Mouse (Mus musculus): ENCODE results near the gene Fndc11. TPM values are rescaled to one million over a fixed set of nuclear protein-coding genes. Genes with fewer than 3 reads are reported as not detected.

Fndc11 gene
- polyA plus RNA-seq, 1 experiment, result not detected

DNA sequence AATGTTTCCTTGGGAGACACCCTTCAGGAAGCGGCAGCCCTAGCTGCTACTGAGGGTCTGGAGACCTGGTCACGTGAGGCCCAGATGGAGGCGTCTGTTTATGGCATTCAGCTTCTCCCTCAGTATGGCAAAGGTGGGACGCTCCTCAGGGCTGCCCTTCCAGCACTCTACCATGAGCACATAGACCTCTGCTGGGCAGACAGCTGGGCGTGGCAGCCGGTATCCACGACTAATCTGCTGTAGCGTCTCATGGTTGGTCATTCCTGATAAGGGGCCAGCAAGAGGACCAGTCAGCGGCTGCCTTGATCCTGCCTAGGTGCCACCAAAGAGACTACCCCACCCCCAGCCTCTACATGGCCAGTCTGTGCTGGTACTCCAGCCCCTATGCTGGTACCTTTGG, 13.7 kb upstream of the Fndc11 start:
- TF ChIP-seq POLR2A (IDR thresholded peaks at IDR 0.05; ENCODE audit: insufficient read depth, low read depth, low read length) (no peak), CTCF (IDR thresholded peaks at IDR 0.05; ENCODE audit: insufficient read depth, low read depth, low read length) (no peak)
- Histone ChIP-seq H3K4me3 (ENCODE audit: insufficient read depth, low read depth, low read length) (no peak overlapping the region), H3K27ac (ENCODE audit: insufficient read depth, low read depth, low read length) (no peak overlapping the region), H3K4me1 (ENCODE audit: control insufficient read depth, insufficient read depth, low read length) (no peaks in the 10 kb centered on the region)
- WGBS, result 84% methylated on average over 9 of the region's 9 CpGs

DNA sequence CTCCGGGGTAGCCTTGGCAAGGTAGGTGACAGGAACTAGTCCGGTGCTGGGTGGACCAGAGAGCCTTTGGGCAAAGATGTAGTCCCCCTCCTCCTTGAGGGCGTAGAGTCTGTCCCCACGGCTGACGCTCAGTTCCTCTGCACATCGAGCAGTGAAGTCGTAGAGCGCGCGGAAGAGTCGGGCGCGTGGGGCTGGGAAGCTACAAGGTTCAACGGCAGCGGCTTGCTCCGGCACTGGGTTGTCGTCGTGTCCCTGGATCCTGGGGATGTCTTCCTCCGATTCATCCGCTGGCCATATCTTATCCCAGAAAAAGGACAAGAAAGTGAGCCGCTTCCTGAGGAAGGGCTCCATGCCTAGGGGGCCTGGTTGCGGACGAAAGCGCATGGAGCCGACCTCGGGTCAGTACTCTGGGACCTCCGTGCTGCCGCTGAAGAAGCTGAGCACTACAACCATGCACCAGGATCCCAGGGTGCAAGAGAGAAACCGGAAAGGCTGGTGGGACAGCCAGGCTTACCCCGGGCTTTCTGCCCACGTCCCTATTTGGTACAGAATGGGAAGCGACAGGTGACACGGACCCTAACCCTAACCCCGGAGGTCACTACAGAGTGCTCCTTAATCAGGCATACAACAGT, 7.3 kb upstream of the Fndc11 start:
- H3K4me1 ChIP-seq (ENCODE audit: control insufficient read depth, insufficient read depth, low read length), result peaks cover 13% of the 10 kb centered on the region
- WGBS, result 5% methylated on average over 34 of the region's 34 CpGs
- H3K4me3 ChIP-seq (ENCODE audit: insufficient read depth, low read depth, low read length), result peak overlapping the region; percentile 23; the same call in 1 of the 2 replicates
- TF ChIP-seq POLR2A (IDR thresholded peaks at IDR 0.05; ENCODE audit: insufficient read depth, low read depth, low read length), result no peak
- no peak for TF ChIP-seq CTCF (IDR thresholded peaks at IDR 0.05; ENCODE audit: insufficient read depth, low read depth, low read length)
- H3K27ac ChIP-seq (ENCODE audit: insufficient read depth, low read depth, low read length), result no peak overlapping the region

DNA sequence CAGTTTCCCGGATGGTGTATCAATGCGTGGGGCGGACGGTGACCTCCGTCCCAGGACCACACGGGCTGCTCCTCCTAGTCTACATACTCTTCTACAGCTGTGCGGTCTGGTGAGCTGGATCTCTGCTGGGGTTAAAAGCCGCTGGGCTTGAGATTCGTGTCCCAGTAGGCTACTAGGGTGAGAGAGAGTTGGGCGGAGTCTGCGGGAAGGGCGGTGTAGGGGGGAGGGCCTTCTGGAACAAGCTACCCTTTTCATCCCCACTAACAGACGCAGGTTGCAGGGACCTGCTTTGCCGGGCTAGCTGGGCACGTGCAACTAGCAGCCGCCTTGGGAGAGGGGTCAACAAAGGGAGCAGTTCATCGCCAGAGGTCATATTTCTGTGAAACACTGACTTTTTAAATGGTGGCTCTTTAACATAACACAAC, 6.8 kb upstream of the Fndc11 start, which contains the start of gene Srms:
Srms (minus strand) TSS at position 165 of the 425 bp plus-strand sequence.
- H3K27ac ChIP-seq (ENCODE audit: insufficient read depth, low read depth, low read length), result no peak within 1 kb of the TSS
- peak within 1 kb of the TSS; percentile 23; the same call in 1 of the 2 replicates for H3K4me3 ChIP-seq (ENCODE audit: insufficient read depth, low read depth, low read length)
- no peak for TF ChIP-seq CTCF (IDR thresholded peaks at IDR 0.05; ENCODE audit: insufficient read depth, low read depth, low read length)
- TF ChIP-seq POLR2A (IDR thresholded peaks at IDR 0.05; ENCODE audit: insufficient read depth, low read depth, low read length), result no peak
- 7% methylated on average over 17 of the region's 17 CpGs for WGBS
- H3K4me1 ChIP-seq (ENCODE audit: control insufficient read depth, insufficient read depth, low read length), result peaks cover 13% of the 10 kb centered on the region

DNA sequence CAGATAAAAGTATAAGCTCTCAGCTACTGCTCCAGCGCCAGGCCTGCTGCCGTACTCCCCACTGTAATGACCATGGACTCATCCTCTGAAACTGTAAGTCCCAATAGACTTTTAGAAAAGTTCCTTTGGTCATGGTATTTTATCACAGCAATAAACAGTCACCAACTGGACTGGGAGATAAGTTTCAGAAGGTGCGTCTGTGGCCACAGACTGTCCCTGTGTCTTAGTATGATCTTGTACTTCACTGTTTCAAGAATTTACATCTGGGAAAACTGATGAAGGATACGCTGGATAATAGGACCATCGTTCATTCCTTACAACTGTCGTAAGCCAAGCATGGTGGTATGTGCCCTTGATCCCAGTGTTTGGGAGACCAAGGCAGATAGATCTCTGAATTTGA, 3.8 kb upstream of the Fndc11 start:
- H3K27ac ChIP-seq (ENCODE audit: insufficient read depth, low read depth, low read length), result no peak overlapping the region
- no peak overlapping the region for H3K4me3 ChIP-seq (ENCODE audit: insufficient read depth, low read depth, low read length)
- H3K4me1 ChIP-seq (ENCODE audit: control insufficient read depth, insufficient read depth, low read length), result peaks cover 21% of the 10 kb centered on the region
- WGBS, result 97% methylated on average over 6 of the region's 6 CpGs
- TF ChIP-seq CTCF (IDR thresholded peaks at IDR 0.05; ENCODE audit: insufficient read depth, low read depth, low read length) (no peak), POLR2A (IDR thresholded peaks at IDR 0.05; ENCODE audit: insufficient read depth, low read depth, low read length) (no peak)

DNA sequence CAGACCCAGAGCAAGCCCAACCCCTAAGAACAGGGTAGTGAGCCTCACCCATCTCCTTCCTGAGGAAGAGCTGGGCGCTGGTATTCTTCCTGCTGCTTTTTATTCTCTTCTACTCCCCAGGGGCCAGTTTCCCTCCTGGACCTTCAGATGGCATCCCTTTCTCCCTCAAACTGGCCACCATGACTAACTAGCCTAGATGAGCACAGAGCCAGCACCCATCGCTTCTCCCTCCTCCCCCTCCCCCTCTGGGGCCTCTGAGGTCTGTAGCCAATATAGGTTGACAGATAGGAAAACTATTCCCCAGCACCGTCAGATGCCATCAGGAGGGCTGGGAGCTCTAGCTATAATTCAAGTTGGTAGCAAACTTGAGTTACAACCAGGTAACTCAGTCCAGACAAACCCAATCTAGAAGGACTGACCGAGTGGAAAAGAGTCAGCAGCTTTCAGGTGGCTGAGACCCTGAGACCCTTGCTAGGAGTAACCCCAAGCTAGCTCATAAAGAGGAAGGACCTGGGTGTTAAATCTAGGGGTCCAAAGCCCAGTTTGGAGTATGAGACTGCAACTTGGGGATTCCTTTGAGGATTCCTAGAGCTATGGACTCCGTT, 830 bp upstream of the Fndc11 start:
- WGBS, result 81% methylated on average over 5 of the region's 5 CpGs
- no peak overlapping the region for H3K27ac ChIP-seq (ENCODE audit: insufficient read depth, low read depth, low read length)

DNA sequence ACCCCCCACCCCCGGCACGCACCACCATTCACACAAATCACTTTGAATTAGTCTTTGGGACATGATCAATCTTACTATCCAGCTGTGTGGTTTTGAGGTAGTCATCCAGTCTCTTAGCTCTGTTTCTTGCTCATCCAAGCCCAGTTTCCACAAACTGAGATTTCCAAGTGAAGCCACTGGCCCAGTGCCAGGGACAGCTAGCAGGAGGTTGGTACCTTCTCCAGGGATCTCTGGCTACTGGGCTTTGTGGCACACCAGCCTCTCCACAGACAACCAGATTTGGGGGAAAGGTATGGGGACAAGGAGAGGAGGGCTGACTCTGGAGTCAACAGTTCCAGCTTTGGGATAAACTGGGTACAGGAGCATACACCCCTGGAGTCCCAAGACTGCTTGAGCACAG, 548 bp downstream of the Fndc11 start:
- H3K4me1 ChIP-seq (ENCODE audit: control insufficient read depth, insufficient read depth, low read length), result peaks cover 9% of the 10 kb centered on the region
- 44% methylated on average over 2 of the region's 2 CpGs for WGBS
- H3K27ac ChIP-seq (ENCODE audit: insufficient read depth, low read depth, low read length), result no peak overlapping the region
- H3K4me3 ChIP-seq (ENCODE audit: insufficient read depth, low read depth, low read length), result no peak overlapping the region
- TF ChIP-seq CTCF (IDR thresholded peaks at IDR 0.05; ENCODE audit: insufficient read depth, low read depth, low read length) (no peak), POLR2A (IDR thresholded peaks at IDR 0.05; ENCODE audit: insufficient read depth, low read depth, low read length) (no peak)

More for the DNA sequence above, 830 bp upstream of the Fndc11 start:
- Histone ChIP-seq H3K4me1 (ENCODE audit: control insufficient read depth, insufficient read depth, low read length) (peaks cover 9% of the 10 kb centered on the region), H3K4me3 (ENCODE audit: insufficient read depth, low read depth, low read length) (no peak overlapping the region)
- TF ChIP-seq CTCF (IDR thresholded peaks at IDR 0.05; ENCODE audit: insufficient read depth, low read depth, low read length) (no peak), POLR2A (IDR thresholded peaks at IDR 0.05; ENCODE audit: insufficient read depth, low read depth, low read length) (no peak)

DNA sequence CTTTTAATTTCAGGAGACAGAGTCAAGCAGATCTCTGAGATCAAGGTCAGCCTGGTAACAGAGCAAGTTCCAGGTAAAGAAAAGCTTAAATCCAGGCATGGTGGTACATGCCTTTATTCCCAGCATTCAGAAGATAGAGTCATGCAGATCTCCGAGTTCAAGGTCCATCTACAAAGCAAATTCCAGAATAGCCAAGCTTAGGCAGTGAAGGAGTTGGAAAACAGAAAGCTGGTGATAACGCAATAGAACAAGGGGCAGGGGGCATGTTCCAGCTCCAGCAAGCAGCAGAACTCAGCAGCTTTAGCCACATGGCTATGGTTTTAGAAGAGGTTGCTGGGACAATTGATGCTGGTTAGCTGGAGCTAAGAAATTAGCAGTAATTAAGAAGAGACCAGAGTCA, 5.2 kb downstream of the Fndc11 start:
- TF ChIP-seq POLR2A (IDR thresholded peaks at IDR 0.05; ENCODE audit: insufficient read depth, low read depth, low read length) (no peak), CTCF (IDR thresholded peaks at IDR 0.05; ENCODE audit: insufficient read depth, low read depth, low read length) (no peak)
- Histone ChIP-seq H3K27ac (ENCODE audit: insufficient read depth, low read depth, low read length) (no peak overlapping the region), H3K4me1 (ENCODE audit: control insufficient read depth, insufficient read depth, low read length) (peaks cover 2% of the 10 kb centered on the region; the same call in 1 of the 2 replicates), H3K4me3 (ENCODE audit: insufficient read depth, low read depth, low read length) (no peak overlapping the region)
- 94% methylated on average over 2 of the region's 2 CpGs for WGBS

DNA sequence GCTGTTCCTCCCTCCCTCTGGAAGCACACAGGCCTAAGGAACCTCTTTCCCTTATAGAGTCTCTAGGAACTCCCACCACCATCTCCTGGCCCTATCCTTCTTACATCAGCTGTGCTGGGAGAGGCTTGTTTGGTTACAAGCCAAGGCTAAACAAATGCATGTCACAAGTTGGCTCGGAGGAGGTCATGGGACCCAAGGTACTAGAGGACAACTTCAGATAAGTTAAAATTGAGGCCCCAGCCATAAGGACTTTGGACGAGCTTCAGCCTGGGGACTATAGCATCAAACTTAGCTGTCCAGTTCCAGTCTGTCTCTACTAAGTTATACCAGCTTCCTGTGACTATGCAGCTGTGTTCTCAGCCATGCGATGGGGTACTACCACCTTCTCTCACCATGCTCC, 7.3 kb downstream of the Fndc11 start:
- 88% methylated on average over 3 of the region's 3 CpGs for whole genome bisulfite sequencing
- TF ChIP-seq POLR2A (IDR thresholded peaks at IDR 0.05; ENCODE audit: insufficient read depth, low read depth, low read length) (no peak), CTCF (IDR thresholded peaks at IDR 0.05; ENCODE audit: insufficient read depth, low read depth, low read length) (no peak)
- Histone ChIP-seq H3K27ac (ENCODE audit: insufficient read depth, low read depth, low read length) (no peak overlapping the region), H3K4me1 (ENCODE audit: control insufficient read depth, insufficient read depth, low read length) (no peaks in the 10 kb centered on the region), H3K4me3 (ENCODE audit: insufficient read depth, low read depth, low read length) (no peak overlapping the region)

DNA sequence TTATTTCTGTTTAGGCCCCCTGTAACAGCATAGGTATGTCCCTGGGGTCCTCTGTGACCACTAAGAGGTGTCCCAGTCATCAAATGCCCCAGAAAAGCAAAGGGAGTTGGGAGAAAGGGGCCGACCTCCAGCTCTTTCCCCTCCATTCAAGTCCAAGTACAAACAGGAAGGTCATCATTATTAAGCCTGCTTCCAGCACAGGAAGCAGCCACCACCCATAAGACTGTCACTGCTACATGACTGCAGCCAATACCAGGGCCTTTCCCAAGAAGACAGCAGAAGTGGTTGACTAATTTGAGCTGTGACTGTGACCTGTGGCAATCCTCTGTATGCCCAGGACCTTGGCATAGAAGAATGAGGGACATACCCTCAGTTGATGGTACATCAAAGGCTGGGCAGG, 8.5 kb downstream of the Fndc11 start:
- no peak overlapping the region for H3K27ac ChIP-seq (ENCODE audit: insufficient read depth, low read depth, low read length)
- H3K4me1 ChIP-seq (ENCODE audit: control insufficient read depth, insufficient read depth, low read length), result no peaks in the 10 kb centered on the region
- TF ChIP-seq CTCF (IDR thresholded peaks at IDR 0.05; ENCODE audit: insufficient read depth, low read depth, low read length) (no peak), POLR2A (IDR thresholded peaks at IDR 0.05; ENCODE audit: insufficient read depth, low read depth, low read length) (no peak)
- 88% methylated on average over 1 of the region's 1 CpGs for WGBS
- no peak overlapping the region for H3K4me3 ChIP-seq (ENCODE audit: insufficient read depth, low read depth, low read length)

Measured in olfactory bulb, adult 2 months (tissue).